In the genomic region with DNA sequence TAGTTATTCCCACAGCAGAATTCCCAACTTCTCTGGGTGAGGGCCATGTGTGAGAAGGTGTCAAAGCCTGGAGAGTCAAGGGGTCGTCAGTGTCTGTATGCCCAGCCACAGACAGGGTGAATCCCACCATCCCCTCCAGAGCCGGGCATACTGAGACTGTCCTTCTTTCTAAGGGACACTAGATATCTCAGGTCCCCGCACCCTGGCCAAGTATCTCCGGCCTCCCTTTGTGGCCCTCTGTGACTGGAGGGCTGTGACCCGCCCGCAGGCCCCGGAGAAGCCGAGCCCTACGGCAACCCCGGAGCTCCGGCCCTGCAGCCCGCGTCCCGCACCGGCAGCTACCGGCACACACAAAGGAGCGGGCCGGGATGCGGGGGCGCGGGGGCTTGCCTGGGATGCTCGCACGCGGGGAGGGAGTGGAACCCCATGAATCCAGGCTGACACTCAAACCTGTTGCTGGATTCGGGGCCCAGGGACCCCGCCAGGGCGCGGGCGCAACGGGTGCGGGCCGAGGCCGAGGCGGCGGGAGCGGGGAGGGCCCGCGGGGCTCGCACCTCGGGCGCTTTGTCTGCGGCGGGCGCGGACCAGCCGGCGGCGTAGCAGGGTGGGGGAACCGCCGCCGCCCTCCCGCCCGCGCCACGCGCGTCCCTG, we compare ENCODE assay signal across 8 mouse cellular contexts. TPM values are rescaled to one million over a fixed set of nuclear protein-coding genes. Genes with fewer than 3 reads are reported as not detected.
DNase-seq lines count a peak whose midpoint lies in the region; ATAC-seq and TF ChIP-seq lines count a peak whose summit lies in the region.

No protein-coding gene starts in this region.

- H3K9me3 ChIP-seq in kidney, embryonic 15.5 days (replicated peaks), result no peaks in the 10 kb centered on the region
- no peaks in the 10 kb centered on the region for H3K9me3 ChIP-seq in ES-Bruce4 (replicated peaks; ENCODE audit: control insufficient read depth, insufficient read depth, low read length, poor library complexity, severe bottlenecking)
- H3K9me3 ChIP-seq in heart, embryonic 11.5 days (replicated peaks; ENCODE audit: control insufficient read depth, low read length), result no peaks in the 10 kb centered on the region
- H3K9me3 ChIP-seq in limb, embryonic 11.5 days (ENCODE audit: control insufficient read depth, low read length), result no peaks in the 10 kb centered on the region

- ATAC-seq in kidney, embryonic 15.5 days (replicated peaks; ENCODE audit: low FRiP score), result peak; percentile 30
- 0 out of 2 replicates have a peak, but pooled peaks have one; percentile 19 for ATAC-seq in heart, embryonic 11.5 days (replicated peaks; ENCODE audit: insufficient number of reproducible peaks, low FRiP score, low TSS enrichment)
- peak; percentile 55; the same call in 1 of the 2 replicates for ATAC-seq in limb, embryonic 11.5 days (ENCODE audit: insufficient number of reproducible peaks, low FRiP score, low TSS enrichment, low read depth)

- peak overlapping the region; percentile 96 for H3K4me3 ChIP-seq in kidney, embryonic 15.5 days (replicated peaks)
- peak overlapping the region; percentile 73 for H3K4me3 ChIP-seq in ES-Bruce4 (ENCODE audit: low read depth, low read length)
- H3K4me3 ChIP-seq in heart, embryonic 11.5 days (ENCODE audit: low read depth, low read length), result peak overlapping the region; percentile 91
- H3K4me3 ChIP-seq in limb, embryonic 11.5 days (ENCODE audit: low read depth, low read length), result peak overlapping the region; percentile 93

- DNase-seq in kidney, adult 11 months, result no peak
- peak; percentile 56 for DNase-seq in cerebellum, adult 9-10 months
- peak; percentile 61 for DNase-seq in limb, embryonic 11.5 days (ENCODE audit: low spot score)
- peak; percentile 40 for DNase-seq in naive thymus-derived CD4-positive, alpha-beta T cell, adult 2 months (ENCODE audit: low read depth)
- DNase-seq in thymus, postnatal 4 days, result peak; percentile 57

- 2% methylated on average over 25 of the region's 57 CpGs for WGBS in kidney, embryonic 15.5 days
- WGBS in heart, embryonic 11.5 days (ENCODE audit: insufficient replicate concordance), result under 1% methylated on average over 24 of the region's 57 CpGs
- under 1% methylated on average over 25 of the region's 57 CpGs for WGBS in limb, embryonic 11.5 days

- H3K36me3 ChIP-seq in kidney, embryonic 15.5 days, result no peaks in the 10 kb centered on the region
- no peaks in the 10 kb centered on the region for H3K36me3 ChIP-seq in ES-Bruce4 (ENCODE audit: control insufficient read depth, insufficient read depth, low read length, poor library complexity, severe bottlenecking)
- H3K36me3 ChIP-seq in heart, embryonic 11.5 days (ENCODE audit: control insufficient read depth, insufficient read depth, low read length), result no peaks in the 10 kb centered on the region
- no peaks in the 10 kb centered on the region for H3K36me3 ChIP-seq in limb, embryonic 11.5 days (ENCODE audit: control insufficient read depth, insufficient read depth, low read length)

- peak overlapping the region; percentile 97 for H3K9ac ChIP-seq in kidney, embryonic 15.5 days
- H3K9ac ChIP-seq in ES-Bruce4 (ENCODE audit: low read depth, poor library complexity, severe bottlenecking), result peak overlapping the region; percentile 89
- peak overlapping the region; percentile 97 for H3K9ac ChIP-seq in heart, embryonic 11.5 days (ENCODE audit: low read depth, low read length)
- peak overlapping the region; percentile 98 for H3K9ac ChIP-seq in limb, embryonic 11.5 days (ENCODE audit: low read length)

- H3K4me2 ChIP-seq in kidney, embryonic 15.5 days, result peak overlapping the region; percentile 84
- H3K4me2 ChIP-seq in heart, embryonic 11.5 days, result peak overlapping the region; percentile 96
- peak overlapping the region; percentile 82 for H3K4me2 ChIP-seq in limb, embryonic 11.5 days (ENCODE audit: low read depth, severe bottlenecking)

- no peaks in the 10 kb centered on the region for H3K27me3 ChIP-seq in kidney, embryonic 15.5 days
- no peaks in the 10 kb centered on the region for H3K27me3 ChIP-seq in ES-Bruce4 (ENCODE audit: control insufficient read depth, insufficient read depth, low read length, poor library complexity, severe bottlenecking)
- no peaks in the 10 kb centered on the region for H3K27me3 ChIP-seq in heart, embryonic 11.5 days (ENCODE audit: control insufficient read depth, insufficient read depth, low read length)
- H3K27me3 ChIP-seq in limb, embryonic 11.5 days (ENCODE audit: control insufficient read depth, insufficient read depth, low read length), result no peaks in the 10 kb centered on the region

- peaks cover 40% of the 10 kb centered on the region for H3K4me1 ChIP-seq in kidney, embryonic 15.5 days
- peaks cover 2% of the 10 kb centered on the region for H3K4me1 ChIP-seq in ES-Bruce4 (ENCODE audit: control insufficient read depth, insufficient read depth, low read length)
- H3K4me1 ChIP-seq in heart, embryonic 11.5 days (ENCODE audit: control insufficient read depth, insufficient read depth, low read length), result peaks cover 5% of the 10 kb centered on the region; the same call in 1 of the 2 replicates
- peaks cover 9% of the 10 kb centered on the region; the same call in 1 of the 2 replicates for H3K4me1 ChIP-seq in limb, embryonic 11.5 days (ENCODE audit: control insufficient read depth, insufficient read depth, low read length)

- TF ChIP-seq POLR2A in ES-Bruce4 (IDR thresholded peaks at IDR 0.05; ENCODE audit: insufficient read depth, low read length), result no peak

- TF ChIP-seq CTCF in ES-Bruce4 (IDR thresholded peaks at IDR 0.05; ENCODE audit: low read depth, low read length), result no peak

- peak overlapping the region; percentile 91 for H3K27ac ChIP-seq in kidney, embryonic 15.5 days
- H3K27ac ChIP-seq in ES-Bruce4 (ENCODE audit: insufficient read depth, low read length), result no peak overlapping the region
- peak overlapping the region; percentile 7; the same call in 1 of the 2 replicates for H3K27ac ChIP-seq in heart, embryonic 11.5 days (ENCODE audit: low read depth, low read length)
- peak overlapping the region; percentile 77 for H3K27ac ChIP-seq in limb, embryonic 11.5 days (replicated peaks; ENCODE audit: low read depth, low read length)

- no peak for TF ChIP-seq EP300 in ES-Bruce4 (IDR thresholded peaks at IDR 0.05; ENCODE audit: insufficient read depth, low read depth, low read length)

RNA-seq across cellular contexts. Expression of a gene that starts 0.4 kb away (rescaled TPM):
- 26.6 and 31.1 TPM in 2 replicates for polyA plus RNA-seq in kidney, embryonic 15.5 days (2015; fragmentation: Nextera tagmentation; extraction: Ambion mirVana)
- 23.5 and 27.2 TPM in 2 replicates for polyA plus RNA-seq in ES-Bruce4 (2011; ENCODE audit: insufficient read depth, insufficient read length, low read depth, missing spikeins)
- polyA plus RNA-seq in heart, embryonic 11.5 days (2014; fragmentation: Nextera tagmentation; extraction: Ambion mirVana), result 12.9 and 15.8 TPM in 2 replicates
- polyA plus RNA-seq in limb, embryonic 11.5 days (2014; fragmentation: Nextera tagmentation; extraction: Ambion mirVana), result 28.5 and 32.1 TPM in 2 replicates
